Mouse (Mus musculus) naive thymus-derived CD4-positive, alpha-beta T cell, adult 5 months (primary cell): Measurements from ENCODE around the gene Gm904. TPM values are rescaled to one million over a fixed set of nuclear protein-coding genes. Genes with fewer than 3 reads are reported as not detected.

Experiments used
- polyA plus RNA-seq: library from polyadenylated mRNA; unstranded; fragments of 100-300 nt; shearing (Covaris generic); gene quantifications from one replicate; pipeline ENCODE4 v1.2.1, GENCODE M21; 2017

Gene Gm904
- polyA plus RNA-seq: not detected

GRCm38 (mm10) chr13:50642928-50643327, at the start of gene Gm904:
TSS of gene Gm904 (plus strand) at chr13:50643228.

Other genes with a start within 250 kb of the Gm904 start
- 11.8 TPM for gene Fbxw17, start 225.4 kb upstream of the Gm904 start, polyA plus RNA-seq
- not detected for gene Gm47429, start 199.3 kb upstream of the Gm904 start, polyA plus RNA-seq
- gene Nutm2, start 175.9 kb upstream of the Gm904 start, polyA plus RNA-seq: not detected
- not detected for gene Gm8765, start 55.1 kb downstream of the Gm904 start, polyA plus RNA-seq